Mouse (Mus musculus): ENCODE measurements at regions not wholly inside any gene's neighbourhood (a gene's known extent, or its start where the extent isn't known, plus 50 kb on each side); places are given as distances from the start of the nearest gene placed in this dataset.

GRCm38 (mm10) chr19:60148313-60148965 lies 78.1 kb downstream of the Fam204a start:
- H3K27ac ChIP-seq (ENCODE audit: low read depth, low read length) = no peak overlapping the region
- H3K9me3 ChIP-seq (ENCODE audit: control insufficient read depth, low read length) = no peaks in the 10 kb centered on the region
- H3K4me1 ChIP-seq (ENCODE audit: control insufficient read depth, insufficient read depth, low read length) = peaks cover 25% of the 10 kb centered on the region
- 0 out of 2 replicates have a peak, but pooled peaks cover 3% of the 10 kb centered on the region for H3K27me3 ChIP-seq (ENCODE audit: control insufficient read depth, insufficient read depth, low read length)
- peak overlapping the region; percentile 29; the same call in 1 of the 2 replicates for H3K4me2 ChIP-seq (replicated peaks; ENCODE audit: low read depth, low read length)
- ATAC-seq (ENCODE audit: low FRiP score, low TSS enrichment) = peak; percentile 82
- H3K36me3 ChIP-seq (ENCODE audit: control insufficient read depth, insufficient read depth, low read length) = no peaks in the 10 kb centered on the region
- 10% methylated on average over 8 of the region's 8 CpGs for WGBS
- no peak overlapping the region for H3K4me3 ChIP-seq (ENCODE audit: low read length)
- H3K9ac ChIP-seq (ENCODE audit: low read depth, low read length) = no peak overlapping the region; the same call in 1 of the 2 replicates

- H3K9ac ChIP-seq (ENCODE audit: low read depth, low read length) = peak overlapping the region; percentile 25; the same call in 1 of the 2 replicates
- H3K4me3 ChIP-seq (ENCODE audit: low read length) = peak overlapping the region; percentile 11
- H3K4me1 ChIP-seq (ENCODE audit: control insufficient read depth, insufficient read depth, low read length) = peaks cover 25% of the 10 kb centered on the region
- peak overlapping the region; percentile 21 for H3K4me2 ChIP-seq (replicated peaks; ENCODE audit: low read depth, low read length)
- H3K27ac ChIP-seq (ENCODE audit: low read depth, low read length) = no peak overlapping the region
- H3K9me3 ChIP-seq (ENCODE audit: control insufficient read depth, low read length) = no peaks in the 10 kb centered on the region
- H3K36me3 ChIP-seq (ENCODE audit: control insufficient read depth, insufficient read depth, low read length) = no peaks in the 10 kb centered on the region
- H3K27me3 ChIP-seq (ENCODE audit: control insufficient read depth, insufficient read depth, low read length) = 0 out of 2 replicates have a peak, but pooled peaks cover 3% of the 10 kb centered on the region
- no peak for ATAC-seq (ENCODE audit: low FRiP score, low TSS enrichment)
- 41% methylated on average over 10 of the region's 10 CpGs for WGBS
These were observed 79.9 kb downstream of the Fam204a start for GRCm38 (mm10) chr19:60146451-60147190.

GRCm38 (mm10) chr19:60145242-60145641 lies 81.3 kb downstream of the Fam204a start:
- Histone ChIP-seq H3K9me3 (ENCODE audit: control insufficient read depth, low read length) (no peaks in the 10 kb centered on the region), H3K27ac (ENCODE audit: low read depth, low read length) (no peak overlapping the region), H3K4me3 (ENCODE audit: low read length) (peak overlapping the region; percentile 35), H3K27me3 (ENCODE audit: control insufficient read depth, insufficient read depth, low read length) (0 out of 2 replicates have a peak, but pooled peaks cover 3% of the 10 kb centered on the region), H3K4me2 (replicated peaks; ENCODE audit: low read depth, low read length) (peak overlapping the region; percentile 40), H3K4me1 (ENCODE audit: control insufficient read depth, insufficient read depth, low read length) (peaks cover 25% of the 10 kb centered on the region), H3K9ac (ENCODE audit: low read depth, low read length) (peak overlapping the region; percentile 55; the same call in 1 of the 2 replicates), H3K36me3 (ENCODE audit: control insufficient read depth, insufficient read depth, low read length) (no peaks in the 10 kb centered on the region)
- no peak for ATAC-seq (ENCODE audit: low FRiP score, low TSS enrichment)
- WGBS = 68% methylated on average over 5 of the region's 5 CpGs

- ATAC-seq (ENCODE audit: low FRiP score, low TSS enrichment) = peak; percentile 64; the same call in 1 of the 2 replicates
- H3K27me3 ChIP-seq (ENCODE audit: control insufficient read depth, insufficient read depth, low read length) = no peaks in the 10 kb centered on the region
- H3K9ac ChIP-seq (ENCODE audit: low read depth, low read length) = peak overlapping the region; percentile 55; the same call in 1 of the 2 replicates
- H3K4me1 ChIP-seq (ENCODE audit: control insufficient read depth, insufficient read depth, low read length) = peaks cover 23% of the 10 kb centered on the region
- H3K9me3 ChIP-seq (ENCODE audit: control insufficient read depth, low read length) = no peaks in the 10 kb centered on the region
- H3K4me3 ChIP-seq (ENCODE audit: low read length) = peak overlapping the region; percentile 35
- no peaks in the 10 kb centered on the region for H3K36me3 ChIP-seq (ENCODE audit: control insufficient read depth, insufficient read depth, low read length)
- WGBS = 3% methylated on average over 20 of the region's 20 CpGs
- H3K27ac ChIP-seq (ENCODE audit: low read depth, low read length) = no peak overlapping the region
- H3K4me2 ChIP-seq (replicated peaks; ENCODE audit: low read depth, low read length) = peak overlapping the region; percentile 40
These were observed 82.0 kb downstream of the Fam204a start for GRCm38 (mm10) chr19:60144336-60144989.

GRCm38 (mm10) chr19:60138881-60139280 lies 87.6 kb downstream of the Fam204a start:
- Histone ChIP-seq H3K4me3 (ENCODE audit: low read length) (no peak overlapping the region), H3K36me3 (ENCODE audit: control insufficient read depth, insufficient read depth, low read length) (no peaks in the 10 kb centered on the region), H3K27me3 (ENCODE audit: control insufficient read depth, insufficient read depth, low read length) (no peaks in the 10 kb centered on the region), H3K4me1 (ENCODE audit: control insufficient read depth, insufficient read depth, low read length) (no peaks in the 10 kb centered on the region), H3K9ac (ENCODE audit: low read depth, low read length) (no peak overlapping the region), H3K9me3 (ENCODE audit: control insufficient read depth, low read length) (no peaks in the 10 kb centered on the region), H3K4me2 (replicated peaks; ENCODE audit: low read depth, low read length) (no peak overlapping the region), H3K27ac (ENCODE audit: low read depth, low read length) (no peak overlapping the region)
- no peak for ATAC-seq (ENCODE audit: low FRiP score, low TSS enrichment)
- WGBS = 45% methylated on average over 2 of the region's 2 CpGs

- no peaks in the 10 kb centered on the region for H3K9me3 ChIP-seq (ENCODE audit: control insufficient read depth, low read length)
- no peak overlapping the region for H3K9ac ChIP-seq (ENCODE audit: low read depth, low read length)
- WGBS = 88% methylated on average over 1 of the region's 1 CpGs
- no peaks in the 10 kb centered on the region for H3K36me3 ChIP-seq (ENCODE audit: control insufficient read depth, insufficient read depth, low read length)
- ATAC-seq (ENCODE audit: low FRiP score, low TSS enrichment) = no peak
- no peak overlapping the region for H3K4me3 ChIP-seq (ENCODE audit: low read length)
- H3K27ac ChIP-seq (ENCODE audit: low read depth, low read length) = no peak overlapping the region
- no peaks in the 10 kb centered on the region for H3K27me3 ChIP-seq (ENCODE audit: control insufficient read depth, insufficient read depth, low read length)
- H3K4me2 ChIP-seq (replicated peaks; ENCODE audit: low read depth, low read length) = no peak overlapping the region
- no peaks in the 10 kb centered on the region for H3K4me1 ChIP-seq (ENCODE audit: control insufficient read depth, insufficient read depth, low read length)
These were observed 90.0 kb downstream of the Fam204a start for GRCm38 (mm10) chr19:60136491-60136890.

- Histone ChIP-seq H3K9ac (ENCODE audit: low read depth, low read length) (no peak overlapping the region), H3K4me2 (replicated peaks; ENCODE audit: low read depth, low read length) (no peak overlapping the region), H3K4me1 (ENCODE audit: control insufficient read depth, insufficient read depth, low read length) (no peaks in the 10 kb centered on the region), H3K36me3 (ENCODE audit: control insufficient read depth, insufficient read depth, low read length) (no peaks in the 10 kb centered on the region), H3K27me3 (ENCODE audit: control insufficient read depth, insufficient read depth, low read length) (no peaks in the 10 kb centered on the region), H3K9me3 (ENCODE audit: control insufficient read depth, low read length) (no peaks in the 10 kb centered on the region), H3K27ac (ENCODE audit: low read depth, low read length) (no peak overlapping the region), H3K4me3 (ENCODE audit: low read length) (no peak overlapping the region)
- no peak for ATAC-seq (ENCODE audit: low FRiP score, low TSS enrichment)
- 83% methylated on average over 4 of the region's 4 CpGs for WGBS
These were observed 91.8 kb downstream of the Fam204a start for GRCm38 (mm10) chr19:60134447-60135328.

GRCm38 (mm10) chr19:60129635-60130034 lies 96.9 kb downstream of the Fam204a start:
- Histone ChIP-seq H3K36me3 (ENCODE audit: control insufficient read depth, insufficient read depth, low read length) (no peaks in the 10 kb centered on the region), H3K9me3 (ENCODE audit: control insufficient read depth, low read length) (no peaks in the 10 kb centered on the region), H3K4me3 (ENCODE audit: low read length) (no peak overlapping the region), H3K27me3 (ENCODE audit: control insufficient read depth, insufficient read depth, low read length) (no peaks in the 10 kb centered on the region), H3K4me2 (replicated peaks; ENCODE audit: low read depth, low read length) (no peak overlapping the region), H3K4me1 (ENCODE audit: control insufficient read depth, insufficient read depth, low read length) (no peaks in the 10 kb centered on the region), H3K9ac (ENCODE audit: low read depth, low read length) (no peak overlapping the region), H3K27ac (ENCODE audit: low read depth, low read length) (no peak overlapping the region)
- no peak for ATAC-seq (ENCODE audit: low FRiP score, low TSS enrichment)
- 92% methylated on average over 2 of the region's 2 CpGs for WGBS
